Mouse (Mus musculus) embryonic facial prominence, embryonic 14.5 days (tissue): ENCODE measurements around the gene Gucd1. TPM values are rescaled to one million over a fixed set of nuclear protein-coding genes. Genes with fewer than 3 reads are reported as not detected.
"Not testable (repeated sequence)": the region's sequence is repeated elsewhere in the genome, so short reads cannot be mapped to it uniquely, and the experiment has no call there.

Source experiments
- ATAC-seq: fragments of 200-750 bp; cut with Nextera tagmentation; 2 replicates; pipeline ENCODE4 v1.8.0; 2017; ENCODE audit warnings: low read depth, moderate number of reproducible peaks, moderate TSS enrichment
- DNase-seq: peaks from one replicate; pipeline ENCODE4 v3.0.0-alpha.2; 2015; ENCODE audit warnings: low spot score
- H3K27ac ChIP-seq: fragments of 300-500 bp; sonication (generic); replicated peaks from 2 replicates; pipeline ENCODE4 v1.5.1; 2014; ENCODE audit warnings: low read depth, mild to moderate bottlenecking, low read length, moderate library complexity
- H3K27me3 ChIP-seq: fragments of 300-500 bp; sonication (generic); replicated peaks from 2 replicates; pipeline ENCODE4 v1.6.1; 2014; ENCODE audit warnings: low read length; ENCODE audit not compliant: control insufficient read depth, insufficient read depth
- H3K36me3 ChIP-seq: fragments of 300-500 bp; sonication (generic); 2 replicates; pipeline ENCODE4 v1.6.1; 2014; ENCODE audit warnings: low read length, mixed read lengths; ENCODE audit not compliant: control insufficient read depth, insufficient read depth
- H3K4me1 ChIP-seq: fragments of 300-500 bp; sonication (generic); 2 replicates; pipeline ENCODE4 v1.6.1; 2014; ENCODE audit warnings: antibody characterized with exemption, low read length; ENCODE audit not compliant: control insufficient read depth, insufficient read depth
- H3K4me2 ChIP-seq: fragments of 300-500 bp; sonication (generic); 2 replicates; pipeline ENCODE4 v1.6.1; 2014; ENCODE audit warnings: low read depth, mild to moderate bottlenecking, low read length, moderate library complexity, mixed read lengths
- H3K4me3 ChIP-seq: fragments of 300-500 bp; sonication (generic); 2 replicates; pipeline ENCODE4 v1.5.1; 2014; ENCODE audit warnings: low read depth, mild to moderate bottlenecking, low read length
- H3K9ac ChIP-seq: fragments of 300-500 bp; sonication (generic); 2 replicates; pipeline ENCODE4 v1.6.1; 2014; ENCODE audit warnings: low read depth, mild to moderate bottlenecking, low read length, moderate library complexity, mixed read lengths
- H3K9me3 ChIP-seq: fragments of 300-500 bp; sonication (generic); 2 replicates; pipeline ENCODE4 v1.6.1; 2016; ENCODE audit warnings: low read length; ENCODE audit not compliant: control insufficient read depth
- WGBS: fragments of 180-500 bp; shearing (Covaris S2); extraction: QIAGEN DNeasy Blood & Tissue Kit; methylation state at CpG from one replicate; pipeline ENCODE4 v1.1.7; 2014; 5-methylcytosine and 5-hydroxymethylcytosine counted together
- polyA plus RNA-seq: library from polyadenylated mRNA; unstranded; fragments of >200 nt; fragmentation: Nextera tagmentation; extraction: Ambion mirVana; gene quantifications from 2 replicates; pipeline ENCODE4 v1.2.1, GENCODE M21; 2014

Gene Gucd1
- polyA plus RNA-seq, 1 experiment from 2014 or later: 32.9 TPM

DNA sequence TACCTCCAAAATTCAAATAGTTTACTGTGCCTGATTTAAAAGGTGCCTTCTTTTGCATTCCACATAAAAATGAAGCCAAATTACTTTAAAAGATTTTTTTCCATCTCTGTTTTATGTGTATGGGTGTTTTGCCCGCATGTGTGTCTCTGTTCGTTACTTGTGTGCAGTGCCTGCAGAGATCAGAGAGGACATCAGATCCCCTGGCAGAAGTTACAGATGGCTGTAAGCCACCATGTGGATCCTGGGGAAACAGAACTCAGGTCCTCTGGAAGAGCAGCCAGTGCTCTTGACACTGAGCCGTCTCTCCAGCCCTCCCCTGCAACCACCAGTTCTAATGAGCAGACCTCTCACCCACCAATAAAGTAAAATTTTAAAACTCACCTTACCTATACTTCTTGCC lies 55.0 kb downstream of the Gucd1 start:
- 86% methylated on average over 3 of the region's 3 CpGs for WGBS
- Histone ChIP-seq H3K9me3 (0 out of 2 replicates have a peak, but pooled peaks cover 6% of the 10 kb centered on the region), H3K27ac (no peak overlapping the region), H3K4me3 (no peak overlapping the region), H3K9ac (no peak overlapping the region), H3K4me1 (peaks cover 12% of the 10 kb centered on the region; the same call in 1 of the 2 replicates), H3K4me2 (no peak overlapping the region), H3K36me3 (no peaks in the 10 kb centered on the region), H3K27me3 (no peaks in the 10 kb centered on the region)
- ATAC-seq (no peak), DNase-seq (no peak)

DNA sequence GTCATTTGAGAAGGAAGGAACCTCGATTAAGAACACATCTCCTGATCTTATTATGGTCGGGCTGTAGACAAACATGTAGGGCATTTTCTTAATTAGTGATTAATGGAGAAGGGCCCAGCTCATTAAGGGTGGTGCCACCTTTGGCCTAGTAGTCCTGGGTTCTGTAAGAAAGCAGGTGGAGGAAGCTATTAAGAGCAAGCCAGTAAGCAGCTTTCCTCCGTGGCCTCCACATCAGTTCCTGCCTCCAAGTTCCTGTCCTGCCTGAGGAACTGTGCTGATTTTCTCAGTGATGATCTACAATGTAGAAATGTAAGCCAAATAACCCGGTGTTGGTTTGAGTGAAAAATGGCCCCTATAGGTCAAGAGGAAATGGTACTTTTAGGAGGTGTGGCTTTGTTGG lies 59.4 kb downstream of the Gucd1 start:
- WGBS: 74% methylated on average over 4 of the region's 4 CpGs
- 0 out of 2 replicates have a peak, but pooled peaks cover 6% of the 10 kb centered on the region for H3K9me3 ChIP-seq
- H3K36me3 ChIP-seq: no peaks in the 10 kb centered on the region
- H3K4me2 ChIP-seq: no peak overlapping the region
- no peak overlapping the region for H3K4me3 ChIP-seq
- no peaks in the 10 kb centered on the region for H3K27me3 ChIP-seq
- no peak for DNase-seq
- no peak overlapping the region for H3K9ac ChIP-seq
- no peak overlapping the region for H3K27ac ChIP-seq
- no peak for ATAC-seq
- H3K4me1 ChIP-seq: no peaks in the 10 kb centered on the region

- Histone ChIP-seq H3K9ac (no peak overlapping the region), H3K27me3 (no peaks in the 10 kb centered on the region), H3K27ac (no peak overlapping the region), H3K4me2 (no peak overlapping the region), H3K4me3 (no peak overlapping the region), H3K36me3 (no peaks in the 10 kb centered on the region), H3K4me1 (no peaks in the 10 kb centered on the region), H3K9me3 (0 out of 2 replicates have a peak, but pooled peaks cover 6% of the 10 kb centered on the region)
- no peak for ATAC-seq
- 61% methylated on average over 1 of the region's 1 CpGs for WGBS
- peak; percentile 53 for DNase-seq
Measured at GRCm38 (mm10) chr10:75457852-75458251, 59.9 kb downstream of the Gucd1 start.

GRCm38 (mm10) chr10:75456061-75456831 lies 61.5 kb downstream of the Gucd1 start:
- H3K4me2 ChIP-seq, H3K9ac ChIP-seq, H3K9me3 ChIP-seq, H3K4me3 ChIP-seq, H3K27me3 ChIP-seq, DNase-seq, H3K36me3 ChIP-seq, H3K27ac ChIP-seq, H3K4me1 ChIP-seq: not testable (repeated sequence)
- WGBS: 73% methylated on average over 10 of the region's 18 CpGs
- peak; percentile 55 for ATAC-seq

DNA sequence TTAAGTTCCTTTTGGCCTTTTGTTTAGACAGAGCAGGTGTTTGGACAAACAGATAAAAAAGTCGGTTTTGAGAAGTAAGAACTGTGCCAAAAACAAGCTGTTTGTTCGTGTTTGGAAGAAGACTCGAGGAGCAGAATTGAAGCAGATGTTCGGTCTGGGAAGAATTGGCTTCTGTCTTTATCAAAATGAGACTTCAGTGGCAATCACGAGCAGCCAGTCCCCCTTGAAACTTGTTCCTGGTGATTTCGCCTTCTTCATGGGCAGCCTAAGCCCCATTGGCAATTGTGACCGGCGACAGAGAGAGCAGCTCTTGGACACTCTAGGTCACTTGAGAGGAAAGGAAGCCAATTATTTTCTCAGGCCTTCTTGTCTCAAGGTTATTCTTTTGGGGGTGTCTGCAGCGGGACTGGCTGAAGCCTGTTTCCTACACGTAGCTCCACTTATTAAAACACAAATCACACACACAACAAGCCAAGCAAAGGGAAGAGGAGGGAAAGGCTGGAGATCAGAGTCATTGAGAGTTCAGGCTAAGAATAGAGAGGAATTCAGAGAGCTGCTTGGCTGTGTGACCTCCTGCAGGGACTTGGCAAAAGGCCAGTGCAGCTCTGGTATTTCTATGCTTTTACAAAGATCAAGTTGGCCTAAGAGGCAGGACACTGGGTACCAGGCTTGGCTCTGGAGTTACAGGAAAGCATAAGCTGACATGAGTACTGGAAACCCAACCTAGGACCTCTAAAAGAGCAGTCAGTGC lies 66.6 kb downstream of the Gucd1 start:
- Histone ChIP-seq H3K27ac (no peak overlapping the region; the same call in 1 of the 2 replicates), H3K36me3 (no peaks in the 10 kb centered on the region), H3K9ac (no peak overlapping the region), H3K4me3 (no peak overlapping the region), H3K4me2 (no peak overlapping the region), H3K27me3 (no peaks in the 10 kb centered on the region), H3K9me3 (no peaks in the 10 kb centered on the region), H3K4me1 (peaks cover 17% of the 10 kb centered on the region)
- WGBS: 48% methylated on average over 10 of the region's 10 CpGs
- ATAC-seq: peak; percentile 71
- peak; percentile 87 for DNase-seq

DNA sequence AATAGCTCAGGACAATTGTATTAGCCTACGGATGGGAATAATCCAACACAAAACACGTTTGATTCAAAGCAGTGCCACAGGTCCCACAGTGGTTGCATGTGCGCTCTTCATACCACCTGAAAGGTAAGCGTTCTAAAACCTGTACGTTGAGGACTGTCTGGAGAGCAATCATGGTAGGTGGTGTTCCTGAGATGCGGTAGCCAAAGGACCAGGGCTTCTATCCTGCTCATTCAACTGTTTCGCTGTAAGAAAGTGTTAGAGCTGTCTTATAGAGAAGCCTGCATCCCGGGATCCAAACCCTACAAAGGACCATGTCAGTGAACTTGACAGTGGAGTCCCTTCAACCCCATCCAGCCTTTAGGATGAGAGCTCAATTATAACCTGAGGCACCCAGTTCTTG lies 67.4 kb downstream of the Gucd1 start:
- H3K4me3 ChIP-seq: no peak overlapping the region
- H3K9me3 ChIP-seq: no peaks in the 10 kb centered on the region
- H3K4me2 ChIP-seq: no peak overlapping the region
- no peak overlapping the region for H3K27ac ChIP-seq
- no peaks in the 10 kb centered on the region for H3K36me3 ChIP-seq
- peaks cover 17% of the 10 kb centered on the region for H3K4me1 ChIP-seq
- H3K27me3 ChIP-seq: no peaks in the 10 kb centered on the region
- H3K9ac ChIP-seq: no peak overlapping the region
- ATAC-seq (no peak), DNase-seq (no peak)
- WGBS: 85% methylated on average over 8 of the region's 8 CpGs

DNA sequence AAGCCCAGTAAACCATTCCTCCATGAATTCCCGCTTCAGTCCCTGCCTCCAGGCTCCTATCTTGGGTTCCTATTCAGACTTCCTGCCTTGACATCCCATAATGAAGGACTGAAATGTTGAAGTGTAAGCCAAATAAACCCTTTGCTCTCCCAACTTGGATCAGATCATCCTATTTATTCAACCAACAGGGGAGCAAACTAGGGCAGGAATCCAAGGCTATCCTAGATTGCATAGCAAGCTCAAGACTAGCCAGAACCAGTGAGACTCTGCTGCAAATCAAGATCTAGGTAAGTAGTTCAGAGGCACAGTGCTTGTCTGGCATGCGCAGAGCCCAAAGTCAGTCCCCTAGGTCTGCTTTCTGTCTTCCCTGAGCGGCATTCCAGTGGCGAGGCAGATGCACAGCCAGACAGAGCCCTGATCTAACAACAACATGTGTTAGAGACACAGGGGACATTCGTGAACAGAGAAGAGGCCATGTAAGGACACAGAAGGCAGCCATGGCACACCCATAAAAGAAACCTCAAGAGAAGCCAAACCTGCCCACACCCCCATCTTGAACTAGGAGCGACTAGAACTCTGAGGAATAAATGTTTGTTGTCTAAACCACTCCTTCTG lies 68.9 kb downstream of the Gucd1 start:
- Histone ChIP-seq H3K36me3 (no peaks in the 10 kb centered on the region), H3K4me2 (no peak overlapping the region), H3K27me3 (no peaks in the 10 kb centered on the region), H3K9me3 (no peaks in the 10 kb centered on the region), H3K4me1 (peaks cover 27% of the 10 kb centered on the region), H3K27ac (no peak overlapping the region), H3K9ac (no peak overlapping the region), H3K4me3 (no peak overlapping the region)
- DNase-seq: peak; percentile 53
- WGBS: 50% methylated on average over 6 of the region's 6 CpGs
- 0 out of 2 replicates have a peak, but pooled peaks have one; percentile 9 for ATAC-seq

DNA sequence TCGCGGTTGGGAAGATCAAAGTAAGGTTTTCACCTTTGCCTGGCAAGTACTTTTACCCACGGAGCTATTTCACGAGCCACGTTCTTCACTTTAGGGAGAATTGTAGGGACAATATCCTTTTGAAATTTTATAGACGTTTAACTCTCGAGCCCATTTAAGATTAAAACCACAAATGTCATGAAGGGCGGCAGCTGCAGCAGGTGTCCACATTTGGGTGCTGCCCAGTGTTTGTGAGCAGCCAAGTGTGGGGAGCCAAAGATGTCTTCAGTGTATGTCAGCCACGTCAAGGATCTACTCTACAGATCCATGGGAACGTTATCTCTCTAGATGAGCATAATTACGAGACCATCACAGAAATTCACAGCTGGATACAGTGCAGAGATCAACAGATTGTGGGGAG lies 70.3 kb downstream of the Gucd1 start:
- Histone ChIP-seq H3K4me1 (peaks cover 27% of the 10 kb centered on the region), H3K27me3 (no peaks in the 10 kb centered on the region), H3K27ac (no peak overlapping the region), H3K36me3 (no peaks in the 10 kb centered on the region), H3K9ac (no peak overlapping the region), H3K4me3 (no peak overlapping the region), H3K4me2 (no peak overlapping the region), H3K9me3 (no peaks in the 10 kb centered on the region)
- ATAC-seq (no peak), DNase-seq (no peak)
- WGBS: 81% methylated on average over 11 of the region's 11 CpGs
